Mouse (Mus musculus) MEL (cell line): Measurements from ENCODE around the gene Lypd8. TPM values are rescaled to one million over a fixed set of nuclear protein-coding genes. Genes with fewer than 3 reads are reported as not detected.

Source experiments
- DNase-seq: peaks from one replicate; pipeline ENCODE4 v3.0.0; 2011; ENCODE audit warnings: low read depth, low spot score
- H3K27ac ChIP-seq: 2 replicates; pipeline ENCODE4 v1.5.1; 2012; ENCODE audit warnings: low read depth, mild to moderate bottlenecking, control low read depth, low read length, moderate library complexity; ENCODE audit not compliant: control insufficient read depth
- H3K27me3 ChIP-seq, 2 experiments: fragments of 150-350 bp in 1 of 2; sonication (generic) in 1 of 2; 2 replicates each; pipeline ENCODE4 v1.6.1; 2012; ENCODE audit warnings: low read length in 2 of 2, mild to moderate bottlenecking in 2 of 2, improper control_type of control experiment in 1 of 2, moderate library complexity in 1 of 2; ENCODE audit not compliant: insufficient read depth in 2 of 2, control insufficient read depth in 1 of 2
- H3K36me3 ChIP-seq, 2 experiments: 2 replicates each; pipeline ENCODE4 v1.6.1; 2012 to 2014; ENCODE audit warnings: low read length in 2 of 2, improper control_type of control experiment in 1 of 2, inconsistent platforms in 1 of 2, mild to moderate bottlenecking in 1 of 2; ENCODE audit not compliant: insufficient read depth in 2 of 2, control insufficient read depth in 1 of 2
- H3K4me1 ChIP-seq, 2 experiments: fragments of 150-350 bp in 1 of 2; sonication (generic) in 1 of 2; 2 replicates each; pipeline ENCODE4 v1.6.1; 2012; ENCODE audit warnings: low read length in 2 of 2, improper control_type of control experiment in 1 of 2, mild to moderate bottlenecking in 1 of 2; ENCODE audit not compliant: insufficient read depth in 2 of 2, control insufficient read depth in 1 of 2
- H3K4me3 ChIP-seq, 2 experiments: fragments of 150-350 bp in 1 of 2; sonication (generic) in 1 of 2; 2 replicates each; pipeline ENCODE4 v1.5.1; 2012; ENCODE audit warnings: low read depth in 2 of 2, low read length in 2 of 2, mild to moderate bottlenecking in 2 of 2, moderate library complexity in 2 of 2, control low read depth in 1 of 2, improper control_type of control experiment in 1 of 2; ENCODE audit not compliant: control insufficient read depth in 1 of 2, insufficient read depth in 1 of 2
- H3K79me2 ChIP-seq: 2 replicates; pipeline ENCODE4 v1.6.1; 2012; ENCODE audit warnings: mild to moderate bottlenecking, low read length, moderate library complexity; ENCODE audit not compliant: control insufficient read depth, poor library complexity, insufficient read depth
- H3K9ac ChIP-seq: 2 replicates; pipeline ENCODE4 v1.6.1; 2012; ENCODE audit warnings: low read depth, mild to moderate bottlenecking, control low read depth, low read length, moderate library complexity; ENCODE audit not compliant: control insufficient read depth, poor library complexity, severe bottlenecking
- H3K9me3 ChIP-seq: fragments of 150-350 bp; sonication (generic); replicated peaks from 2 replicates; pipeline ENCODE4 v1.6.1; 2012; ENCODE audit warnings: mild to moderate bottlenecking, low read length, improper control_type of control experiment, moderate library complexity; ENCODE audit not compliant: insufficient read depth
- CHD1 ChIP-seq: IDR thresholded peaks from 2 replicates; pipeline ENCODE4 v1.6.1; 2012; ENCODE audit warnings: low read depth, mild to moderate bottlenecking, inconsistent platforms, low read length, improper control_type of control experiment
- CTCF ChIP-seq, 3 experiments: IDR thresholded peaks in 2 of 3; conservative IDR thresholded peaks in 1 of 3; 2 replicates each; pipeline ENCODE4 v1.5.1; 2011 to 2012; ENCODE audit warnings: low read length in 3 of 3, low read depth in 2 of 3, mild to moderate bottlenecking in 2 of 3, improper control_type of control experiment in 1 of 3, inconsistent platforms in 1 of 3, mixed read lengths in 1 of 3, moderate library complexity in 1 of 3; ENCODE audit not compliant: control insufficient read depth in 1 of 3, insufficient read depth in 1 of 3, poor library complexity in 1 of 3, severe bottlenecking in 1 of 3
- E2F4 ChIP-seq: IDR thresholded peaks from 2 replicates; pipeline ENCODE4 v1.6.1; 2011; ENCODE audit warnings: low read depth, low read length, improper control_type of control experiment, borderline replicate concordance
- ELF1 ChIP-seq: IDR thresholded peaks from 2 replicates; pipeline ENCODE4 v1.6.1; 2014; ENCODE audit warnings: low read depth, mild to moderate bottlenecking, inconsistent platforms, low read length, improper control_type of control experiment, moderate library complexity
- GATA1 ChIP-seq: IDR thresholded peaks from 2 replicates; pipeline ENCODE4 v1.6.1; 2011; ENCODE audit warnings: low read depth, low read length, improper control_type of control experiment
- JUND ChIP-seq: IDR thresholded peaks from 2 replicates; pipeline ENCODE4 v1.6.1; 2011; ENCODE audit warnings: low read depth, mild to moderate bottlenecking, improper control_type of control experiment, low read length
- MAX ChIP-seq: IDR thresholded peaks from 2 replicates; pipeline ENCODE4 v1.6.1; 2011; ENCODE audit warnings: low read length, improper control_type of control experiment
- MAZ ChIP-seq: IDR thresholded peaks from 2 replicates; pipeline ENCODE4 v1.6.1; 2012; ENCODE audit warnings: low read depth, mild to moderate bottlenecking, inconsistent platforms, low read length, improper control_type of control experiment
- MEF2A ChIP-seq: IDR thresholded peaks from 2 replicates; pipeline ENCODE4 v1.6.1; 2014; ENCODE audit warnings: low read depth, mild to moderate bottlenecking, inconsistent platforms, low read length, improper control_type of control experiment; ENCODE audit not compliant: poor library complexity, insufficient replicate concordance, severe bottlenecking; ENCODE audit errors: extremely low read depth
- MYB ChIP-seq: IDR thresholded peaks from 2 replicates; pipeline ENCODE4 v1.6.1; 2011; ENCODE audit warnings: mild to moderate bottlenecking, low read depth, low read length, improper control_type of control experiment
- NRF1 ChIP-seq: IDR thresholded peaks from 2 replicates; pipeline ENCODE4 v1.6.1; 2014; ENCODE audit warnings: low read depth, mild to moderate bottlenecking, inconsistent platforms, low read length, improper control_type of control experiment, moderate library complexity; ENCODE audit not compliant: poor library complexity, insufficient read depth, severe bottlenecking
- POLR2A ChIP-seq, 2 experiments: IDR thresholded peaks; 2 replicates each; pipeline ENCODE4 v1.6.1; 2011 to 2012; ENCODE audit warnings: low read length in 2 of 2, mild to moderate bottlenecking in 2 of 2, control low read depth in 1 of 2, improper control_type of control experiment in 1 of 2, low read depth in 1 of 2, moderate library complexity in 1 of 2; ENCODE audit not compliant: control insufficient read depth in 1 of 2, insufficient read depth in 1 of 2, poor library complexity in 1 of 2
- POLR2AphosphoS2 ChIP-seq: IDR thresholded peaks from 2 replicates; pipeline ENCODE4 v1.6.1; 2011; ENCODE audit warnings: low read length, improper control_type of control experiment
- TCF12 ChIP-seq: IDR thresholded peaks from 2 replicates; pipeline ENCODE4 v1.6.1; 2014; ENCODE audit warnings: low read depth, mild to moderate bottlenecking, inconsistent platforms, low read length, improper control_type of control experiment, moderate library complexity
- USF1 ChIP-seq: IDR thresholded peaks from 2 replicates; pipeline ENCODE4 v1.6.1; 2014; ENCODE audit warnings: low read depth, mild to moderate bottlenecking, inconsistent platforms, low read length, improper control_type of control experiment, moderate library complexity
- ZC3H11A ChIP-seq: IDR thresholded peaks from 2 replicates; pipeline ENCODE4 v1.6.1; 2012; ENCODE audit warnings: low read depth, mild to moderate bottlenecking, inconsistent platforms, low read length, improper control_type of control experiment
- ZNF384 ChIP-seq: IDR thresholded peaks from 2 replicates; pipeline ENCODE4 v1.6.1; 2012; ENCODE audit warnings: low read depth, mild to moderate bottlenecking, inconsistent platforms, low read length, improper control_type of control experiment
- polyA plus RNA-seq, 2 experiments: library from polyadenylated mRNA; stranded (reverse) in 1 of 2; unstranded in 1 of 2; fragments of >175 nt in 1 of 2; fragments of >200 nt in 1 of 2; gene quantifications; 2 replicates each; pipeline versions ENCODE4 v1.2.1 to v1.2.4; 2012; ENCODE audit warnings: low replicate concordance in 2 of 2, low read depth in 1 of 2; ENCODE audit not compliant: insufficient read length in 2 of 2, insufficient read depth in 1 of 2, missing spikeins in 1 of 2
- total RNA-seq: library from RNA; depleted of rRNA; stranded (reverse); fragments of 300-350 nt; gene quantifications from 2 replicates; pipeline ENCODE4 v1.2.3, GENCODE M21; 2012

Gene Lypd8
- total and polyA plus RNA-seq, 3 experiments, result 0.19 to 0.31 TPM; not detected in 1

DNA sequence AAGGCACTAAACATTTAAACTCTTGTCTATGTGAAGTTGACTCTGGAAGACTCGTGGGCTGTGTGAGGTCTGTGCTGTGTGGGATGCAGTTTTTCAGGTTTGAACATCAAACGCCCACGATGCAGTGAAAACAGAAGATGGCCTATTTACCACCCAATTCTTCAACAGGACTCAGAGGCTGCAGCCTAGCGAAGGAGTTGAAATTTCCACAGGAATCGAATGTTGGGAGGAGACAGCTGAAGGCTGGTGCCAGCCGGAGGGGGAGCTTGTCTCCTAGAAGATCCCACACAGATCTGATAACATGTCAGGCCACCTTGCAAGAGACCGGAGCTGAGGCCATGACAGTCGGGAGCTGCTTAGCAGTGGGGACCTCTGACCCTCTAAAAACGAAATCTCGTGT, 24.4 kb upstream of the Lypd8 start:
- H3K27ac ChIP-seq, result no peak overlapping the region
- H3K79me2 ChIP-seq, result no peaks in the 10 kb centered on the region
- no peak overlapping the region for H3K9ac ChIP-seq
- DNase-seq, result peak; percentile 23
- H3K9me3 ChIP-seq, result no peaks in the 10 kb centered on the region
- peaks cover 17 to 53% of the 10 kb centered on the region in 2 experiments for H3K4me1 ChIP-seq
- H3K36me3 ChIP-seq, result peaks cover 0 to 32% of the 10 kb centered on the region in 2 experiments; a peak in 2 of 4 replicates
- no peak for TF ChIP-seq CTCF (IDR thresholded peaks at IDR 0.05 in 2 of 3, conservative IDR thresholded peaks at IDR 0.05 in 1 of 3; ENCODE audit: control insufficient read depth in 1 of 3, insufficient read depth in 1 of 3, low read depth in 2 of 3, low read length in 3 of 3, poor library complexity in 1 of 3, severe bottlenecking in 1 of 3)
- TF ChIP-seq E2F4, result no peak
- no peak for TF ChIP-seq ELF1
- TF ChIP-seq TCF12, result no peak
- TF ChIP-seq MYB, result no peak
- TF ChIP-seq MAZ, result no peak
- no peak for TF ChIP-seq CHD1
- peak; percentile 33; the same call in 1 of the 2 replicates for TF ChIP-seq GATA1
- TF ChIP-seq POLR2A (IDR thresholded peaks at IDR 0.05; ENCODE audit: control insufficient read depth in 1 of 2, insufficient read depth in 1 of 2, low read depth in 1 of 2, low read length in 2 of 2, poor library complexity in 1 of 2), result no peak
- no peak overlapping the region for H3K4me3 ChIP-seq
- H3K27me3 ChIP-seq, result no peaks in the 10 kb centered on the region

DNA sequence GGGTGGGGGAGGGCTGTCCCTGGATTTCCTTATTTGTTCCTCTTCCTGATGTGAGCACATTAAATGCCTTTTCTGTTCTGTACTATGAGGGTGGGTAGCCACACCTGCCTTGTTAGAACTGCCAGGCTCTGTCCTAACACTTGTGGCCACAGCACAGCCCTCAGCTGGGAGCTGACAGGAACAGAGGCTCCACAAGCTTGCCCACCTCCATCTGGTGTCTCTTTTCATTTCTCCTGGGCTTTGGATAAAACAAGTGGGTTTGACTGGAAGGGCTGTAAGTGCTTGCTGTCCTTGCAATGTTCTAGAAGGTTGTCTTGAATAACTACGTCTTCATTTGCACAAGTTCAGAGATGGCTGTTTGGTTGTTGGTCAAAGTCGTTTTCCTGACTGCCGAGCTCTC, 23.9 kb upstream of the Lypd8 start:
- Histone ChIP-seq H3K27ac (no peak overlapping the region), H3K9me3 (no peaks in the 10 kb centered on the region), H3K4me1 (peaks cover 17 to 53% of the 10 kb centered on the region in 2 experiments), H3K79me2 (no peaks in the 10 kb centered on the region), H3K27me3 (no peaks in the 10 kb centered on the region), H3K36me3 (peaks cover 0 to 32% of the 10 kb centered on the region in 2 experiments; a peak in 2 of 4 replicates), H3K4me3 (no peak overlapping the region), H3K9ac (no peak overlapping the region)
- TF ChIP-seq ZC3H11A (no peak), CTCF (IDR thresholded peaks at IDR 0.05 in 2 of 3, conservative IDR thresholded peaks at IDR 0.05 in 1 of 3; ENCODE audit: control insufficient read depth in 1 of 3, insufficient read depth in 1 of 3, low read depth in 2 of 3, low read length in 3 of 3, poor library complexity in 1 of 3, severe bottlenecking in 1 of 3) (no peak), NRF1 (no peak), MEF2A (no peak), ZNF384 (no peak), POLR2AphosphoS2 (no peak), MAX (no peak), JUND (no peak), POLR2A (IDR thresholded peaks at IDR 0.05; ENCODE audit: control insufficient read depth in 1 of 2, insufficient read depth in 1 of 2, low read depth in 1 of 2, low read length in 2 of 2, poor library complexity in 1 of 2) (no peak), USF1 (no peak)
- no peak for DNase-seq
